Mouse (Mus musculus): ENCODE measurements around the gene Ccdc113.

DNA sequence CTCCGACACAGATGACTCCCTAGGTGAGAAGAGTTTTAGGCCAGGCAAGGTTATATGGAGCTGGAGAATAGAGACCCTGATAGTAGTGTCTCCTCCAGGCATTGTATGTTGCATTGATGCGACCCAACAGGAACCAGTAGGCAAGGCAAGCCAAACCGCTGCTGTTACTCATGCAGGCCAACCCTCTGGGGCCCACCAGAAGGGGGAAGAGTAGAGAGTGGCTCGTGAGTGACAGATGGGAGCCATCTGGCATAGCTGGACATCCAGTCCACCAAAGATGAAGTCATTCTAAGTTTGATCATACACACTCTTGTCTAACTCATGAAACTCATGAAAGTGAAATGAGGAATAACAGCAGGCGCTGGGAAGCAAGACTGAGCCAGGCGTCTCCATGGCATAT is 32.9 kb downstream of the Ccdc113 start:
- no peak for TF ChIP-seq GATA1 (IDR thresholded peaks at IDR 0.05; ENCODE audit: low read length)
- no peak for TF ChIP-seq TAL1 (IDR thresholded peaks at IDR 0.05; ENCODE audit: low read length)
